Mouse (Mus musculus): ENCODE data around the gene Zfp819.
A peak's percentile ranks its signal among the peaks of the same experiment; 100 is the strongest.

The Zfp819 gene

GRCm38 (mm10) chr7:43606896-43607742 lies at the start of gene Zfp819:
Zfp819 (plus strand) TSS chr7:43607169.
- peak; percentile 35 for DNase-seq (ENCODE audit: low spot score)

GRCm38 (mm10) chr7:43562006-43562633 lies 44.8 kb upstream of the Zfp819 start, which contains the start of gene Zfp658:
Zfp658 (plus strand) TSS chr7:43562256.
- peak; percentile 71 for DNase-seq (ENCODE audit: low spot score)

- DNase-seq (ENCODE audit: low spot score), result no peak
These were observed 44.3 kb upstream of the Zfp819 start for GRCm38 (mm10) chr7:43562651-43563070.

- no peak for DNase-seq (ENCODE audit: low spot score)
These were observed 43.7 kb upstream of the Zfp819 start for GRCm38 (mm10) chr7:43563300-43563699.

- no peak for DNase-seq (ENCODE audit: low spot score)
These were observed 35.8 kb upstream of the Zfp819 start for GRCm38 (mm10) chr7:43571216-43571615.

DNA sequence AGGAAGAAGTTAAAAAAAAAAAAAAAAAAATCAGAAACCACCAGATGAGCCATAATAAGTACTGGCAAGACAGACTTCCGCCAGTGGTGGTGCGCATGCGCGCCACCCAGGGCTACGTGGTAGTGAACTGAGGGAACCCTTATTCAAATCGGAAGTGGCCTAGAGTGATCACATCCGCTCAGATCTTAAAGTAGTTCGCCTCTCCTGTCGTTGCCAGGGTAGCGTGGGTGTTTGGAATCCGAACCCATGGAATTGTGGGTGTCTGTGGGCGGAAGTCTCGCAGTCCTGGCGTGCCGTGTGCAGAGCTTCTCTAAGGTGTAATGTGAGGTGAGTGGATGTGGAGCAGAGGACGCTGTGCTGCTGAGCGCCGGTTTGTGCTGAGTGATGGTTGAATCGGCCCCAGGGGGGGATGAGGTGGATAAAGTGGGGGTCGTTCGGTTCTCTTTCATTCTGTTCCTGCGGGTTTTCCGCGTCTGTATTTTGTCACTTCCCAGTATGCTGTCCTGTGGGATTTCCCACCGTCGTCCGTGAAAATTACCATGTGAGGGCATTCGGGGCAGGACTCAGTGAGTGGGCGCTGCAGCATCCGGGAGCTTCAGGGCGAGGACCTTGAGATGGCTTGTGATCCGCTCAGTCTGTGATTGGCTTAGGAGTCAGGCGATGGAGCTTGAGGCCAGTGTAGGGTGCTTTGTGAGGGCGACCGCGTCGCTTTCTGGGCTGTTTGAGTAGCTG lies 27.4 kb upstream of the Zfp819 start, which contains the start of gene Zfp719:
Gene Zfp719 (plus strand): TSS at position 171 of the 732 bp plus-strand sequence.
- peak; percentile 78 for DNase-seq (ENCODE audit: low spot score)

DNA sequence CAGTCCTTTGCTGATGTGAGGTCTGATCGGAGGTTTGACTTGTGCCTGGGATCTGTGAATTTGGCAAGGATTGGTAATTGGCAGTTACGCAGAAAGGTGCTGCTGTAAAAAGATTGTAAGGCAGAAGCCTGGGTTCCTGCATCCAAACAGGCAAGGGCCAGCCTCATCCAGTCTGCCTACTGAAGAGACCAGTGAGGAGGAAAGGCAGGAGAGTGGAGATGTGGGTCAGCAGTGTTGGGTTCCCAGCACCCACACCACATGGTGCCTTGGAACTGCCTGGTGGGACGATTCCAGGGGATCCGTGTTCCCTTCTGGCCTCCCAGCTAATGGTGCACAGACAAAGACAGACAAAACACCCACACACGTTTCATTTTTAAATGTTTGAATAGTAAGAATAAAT lies 26.4 kb upstream of the Zfp819 start:
- no peak for DNase-seq (ENCODE audit: low spot score)

DNA sequence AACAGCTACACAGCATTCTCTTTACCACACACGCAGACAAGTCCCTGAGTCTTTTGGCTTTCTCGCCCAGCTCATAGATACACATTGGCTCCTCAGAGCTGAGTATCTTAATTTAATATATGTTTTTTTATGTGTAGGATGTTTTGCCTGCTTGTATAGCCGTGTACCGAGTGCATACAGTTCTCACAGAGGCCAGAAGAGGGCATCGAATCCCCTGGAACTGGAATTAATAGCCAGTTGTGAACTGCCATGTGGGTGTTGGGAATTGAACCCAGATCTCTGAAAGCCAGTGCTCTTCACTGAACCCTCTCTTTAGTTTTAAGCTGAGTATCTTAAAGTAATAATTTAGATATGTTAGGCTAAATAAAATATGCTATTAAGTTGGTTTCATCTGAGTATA lies 22.2 kb upstream of the Zfp819 start:
- no peak for DNase-seq (ENCODE audit: low spot score)

- no peak for DNase-seq (ENCODE audit: low spot score)
These were observed 5.1 kb upstream of the Zfp819 start for GRCm38 (mm10) chr7:43601884-43602283.

DNA sequence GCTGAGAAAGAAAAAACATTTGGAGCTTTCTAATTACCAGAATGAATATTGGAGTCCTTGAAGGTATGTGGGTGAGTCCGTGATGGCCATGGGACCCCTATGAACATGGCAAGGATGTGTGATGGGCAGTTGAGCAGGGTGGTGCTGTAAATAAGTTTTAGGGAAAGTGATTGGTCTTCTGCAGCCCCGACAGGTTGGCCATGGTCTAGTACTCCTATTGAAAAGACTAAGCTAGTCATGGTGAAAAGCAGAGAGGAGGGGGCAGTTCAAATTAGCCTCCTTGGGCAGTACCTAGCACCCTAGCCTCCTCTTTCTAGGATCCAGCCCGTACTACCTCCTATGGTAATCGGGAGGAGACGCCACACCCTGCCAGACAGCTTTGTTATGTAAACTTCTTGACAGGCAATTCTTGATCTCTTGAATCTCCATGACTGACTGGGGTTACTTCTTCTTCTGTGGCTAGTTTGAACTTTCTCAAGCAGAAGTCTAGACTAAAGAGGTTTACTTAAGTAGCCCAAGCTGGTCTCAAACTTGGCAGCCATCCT lies 846 bp downstream of the Zfp819 start:
- DNase-seq (ENCODE audit: low spot score), result no peak

DNA sequence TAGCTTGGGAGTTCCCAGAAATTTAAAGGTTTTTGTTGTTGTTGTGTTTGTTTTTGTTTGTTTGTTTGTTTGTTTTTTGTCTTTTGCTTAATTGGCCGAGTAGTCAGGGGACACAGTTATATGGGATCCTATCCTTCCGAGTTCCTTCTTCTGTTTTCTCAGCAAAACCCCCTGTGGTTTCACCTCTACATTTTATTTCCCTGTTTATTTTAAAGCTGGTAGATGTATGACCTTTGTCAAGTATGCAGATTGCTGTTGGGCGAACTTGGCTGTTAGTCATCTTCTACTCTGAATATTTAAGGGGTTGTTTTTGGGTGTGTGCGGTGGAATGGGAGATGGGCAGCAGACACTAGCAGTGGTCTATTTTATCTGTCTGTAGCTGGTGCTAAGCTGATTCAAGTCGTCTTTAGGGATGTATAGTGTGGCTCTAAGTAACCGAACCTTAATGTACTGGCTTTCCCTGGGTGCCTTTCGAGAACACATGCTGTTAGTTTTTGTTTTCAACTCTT lies 1.4 kb downstream of the Zfp819 start:
- no peak for DNase-seq (ENCODE audit: low spot score)

GRCm38 (mm10) chr7:43613816-43614551 lies 7.0 kb downstream of the Zfp819 start:
- DNase-seq (ENCODE audit: low spot score), result no peak

DNA sequence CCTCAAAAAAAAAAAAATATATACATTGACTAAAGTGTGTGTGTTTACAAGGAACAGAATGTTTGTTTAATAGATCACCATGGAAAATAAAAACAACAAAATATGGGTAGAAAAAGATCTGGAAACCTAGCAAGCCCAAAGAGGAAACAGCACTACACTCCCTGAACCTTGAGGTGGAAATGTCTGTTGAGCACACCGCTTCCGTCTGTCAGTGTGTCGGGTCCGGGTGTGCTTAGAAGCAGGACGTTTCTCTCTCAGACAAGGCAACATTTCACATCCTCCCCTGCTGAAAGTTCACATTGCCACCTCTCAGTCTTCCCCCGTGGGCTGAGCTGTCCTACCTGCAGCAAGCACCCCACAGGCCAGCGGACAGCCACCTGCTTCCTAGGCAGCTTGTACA lies 16.0 kb downstream of the Zfp819 start:
- DNase-seq (ENCODE audit: low spot score), result no peak

- no peak for DNase-seq (ENCODE audit: low spot score)
These were observed 16.9 kb downstream of the Zfp819 start for GRCm38 (mm10) chr7:43623819-43624218.

GRCm38 (mm10) chr7:43625065-43625464 lies 18.1 kb downstream of the Zfp819 start:
- no peak for DNase-seq (ENCODE audit: low spot score)

- no peak for DNase-seq (ENCODE audit: low spot score)
These were observed 18.9 kb downstream of the Zfp819 start for GRCm38 (mm10) chr7:43625794-43626422.

- DNase-seq (ENCODE audit: low spot score), result no peak
These were observed 27.0 kb downstream of the Zfp819 start for GRCm38 (mm10) chr7:43633940-43634339.

- DNase-seq (ENCODE audit: low spot score), result no peak
These were observed 27.5 kb downstream of the Zfp819 start, which contains the start of gene Ceacam18 for GRCm38 (mm10) chr7:43634500-43634899. Ceacam18 (plus strand) TSS chr7:43634707.

GRCm38 (mm10) chr7:43636194-43636593 lies 29.2 kb downstream of the Zfp819 start:
- DNase-seq (ENCODE audit: low spot score), result no peak

GRCm38 (mm10) chr7:43637118-43637517 lies 30.1 kb downstream of the Zfp819 start:
- DNase-seq (ENCODE audit: low spot score), result no peak

- no peak for DNase-seq (ENCODE audit: low spot score)
These were observed 35.6 kb downstream of the Zfp819 start for GRCm38 (mm10) chr7:43642587-43642986.
